Mouse (Mus musculus) liver, embryonic 14.5 days (tissue): ENCODE results near the gene S100pbp. TPM values are rescaled to one million over a fixed set of nuclear protein-coding genes. Genes with fewer than 3 reads are reported as not detected.
A peak's percentile ranks its signal among the peaks of the same experiment; 100 is the strongest.
"Not testable (repeated sequence)": the region's sequence is repeated elsewhere in the genome, so short reads cannot be mapped to it uniquely, and the experiment has no call there.

Experiments
- ATAC-seq: fragments of 200-750 bp; cut with Nextera tagmentation; 2 replicates; pipeline ENCODE4 v1.8.0; 2017; ENCODE audit warnings: moderate number of reproducible peaks, mild to moderate bottlenecking, moderate library complexity; ENCODE audit not compliant: insufficient read depth
- DNase-seq, 3 experiments: peaks; one replicate each; pipeline ENCODE4 v3.0.0-alpha.2; 2012 to 2013; ENCODE audit warnings: low read depth in 3 of 3, low spot score in 3 of 3
- H3K27ac ChIP-seq: fragments of 300-500 bp; sonication (generic); 2 replicates; pipeline ENCODE4 v1.5.1; 2014; ENCODE audit warnings: moderate library complexity, mild to moderate bottlenecking, control low read depth, inconsistent platforms
- H3K27me3 ChIP-seq: fragments of 300-500 bp; sonication (generic); 2 replicates; pipeline ENCODE4 v1.6.1; 2014; ENCODE audit warnings: mild to moderate bottlenecking, low read length, moderate library complexity; ENCODE audit not compliant: control insufficient read depth, insufficient read depth
- H3K36me3 ChIP-seq: fragments of 300-500 bp; sonication (generic); replicated peaks from 2 replicates; pipeline ENCODE4 v1.6.1; 2014; ENCODE audit warnings: low read depth; ENCODE audit not compliant: control insufficient read depth, insufficient read depth
- H3K4me1 ChIP-seq, 2 experiments: fragments of 200-500 bp in 1 of 2; fragments of 300-500 bp in 1 of 2; sonication (generic) in 1 of 2; replicated peaks; 2 replicates each; pipeline ENCODE4 v1.6.1; 2012 to 2014; ENCODE audit warnings: antibody characterized with exemption in 1 of 2, inconsistent platforms in 1 of 2, low read length in 1 of 2; ENCODE audit not compliant: control insufficient read depth in 2 of 2, insufficient read depth in 2 of 2
- H3K4me2 ChIP-seq: fragments of 300-500 bp; sonication (generic); 2 replicates; pipeline ENCODE4 v1.6.1; 2014; ENCODE audit warnings: low read depth, mild to moderate bottlenecking, control low read depth, moderate library complexity
- H3K4me3 ChIP-seq, 2 experiments: fragments of 200-500 bp in 1 of 2; fragments of 300-500 bp in 1 of 2; sonication (generic) in 1 of 2; 2 replicates each; pipeline ENCODE4 v1.5.1; 2012 to 2014; ENCODE audit warnings: low read depth in 2 of 2, low read length in 2 of 2, mild to moderate bottlenecking in 2 of 2, control low read depth in 1 of 2, inconsistent platforms in 1 of 2, moderate library complexity in 1 of 2; ENCODE audit not compliant: insufficient read depth in 1 of 2
- H3K9ac ChIP-seq: fragments of 300-500 bp; sonication (generic); replicated peaks from 2 replicates; pipeline ENCODE4 v1.6.1; 2014; ENCODE audit warnings: mild to moderate bottlenecking, control low read depth, moderate library complexity
- H3K9me3 ChIP-seq: fragments of 300-500 bp; sonication (generic); 2 replicates; pipeline ENCODE4 v1.6.1; 2016; ENCODE audit warnings: low read length, mixed read lengths; ENCODE audit not compliant: control insufficient read depth
- CTCF ChIP-seq: IDR thresholded peaks from 2 replicates; pipeline ENCODE4 v1.5.1; 2016; ENCODE audit warnings: antibody characterized with exemption, low read depth, control low read depth
- EP300 ChIP-seq: IDR thresholded peaks from 2 replicates; pipeline ENCODE4 v1.6.1; 2016; ENCODE audit warnings: antibody characterized with exemption, low read depth
- WGBS: fragments of 180-500 bp; shearing (Covaris S2); extraction: QIAGEN DNeasy Blood & Tissue Kit; methylation state at CpG from one replicate; pipeline ENCODE4 v1.1.7; 2014; ENCODE audit not compliant: insufficient replicate concordance; 5-methylcytosine and 5-hydroxymethylcytosine counted together
- polyA plus RNA-seq, 2 experiments: library from polyadenylated mRNA; depleted of rRNA in 1 of 2; stranded (reverse) in 1 of 2; unstranded in 1 of 2; fragments of >200 nt; fragmentation: Nextera tagmentation in 1 of 2; extraction: Ambion mirVana in 1 of 2; gene quantifications; 2 replicates each; pipeline versions ENCODE4 v1.2.1 to v1.2.3; 2012 to 2014

Gene S100pbp
- polyA plus RNA-seq, 2 experiments: 4.8 to 12.5 TPM

DNA sequence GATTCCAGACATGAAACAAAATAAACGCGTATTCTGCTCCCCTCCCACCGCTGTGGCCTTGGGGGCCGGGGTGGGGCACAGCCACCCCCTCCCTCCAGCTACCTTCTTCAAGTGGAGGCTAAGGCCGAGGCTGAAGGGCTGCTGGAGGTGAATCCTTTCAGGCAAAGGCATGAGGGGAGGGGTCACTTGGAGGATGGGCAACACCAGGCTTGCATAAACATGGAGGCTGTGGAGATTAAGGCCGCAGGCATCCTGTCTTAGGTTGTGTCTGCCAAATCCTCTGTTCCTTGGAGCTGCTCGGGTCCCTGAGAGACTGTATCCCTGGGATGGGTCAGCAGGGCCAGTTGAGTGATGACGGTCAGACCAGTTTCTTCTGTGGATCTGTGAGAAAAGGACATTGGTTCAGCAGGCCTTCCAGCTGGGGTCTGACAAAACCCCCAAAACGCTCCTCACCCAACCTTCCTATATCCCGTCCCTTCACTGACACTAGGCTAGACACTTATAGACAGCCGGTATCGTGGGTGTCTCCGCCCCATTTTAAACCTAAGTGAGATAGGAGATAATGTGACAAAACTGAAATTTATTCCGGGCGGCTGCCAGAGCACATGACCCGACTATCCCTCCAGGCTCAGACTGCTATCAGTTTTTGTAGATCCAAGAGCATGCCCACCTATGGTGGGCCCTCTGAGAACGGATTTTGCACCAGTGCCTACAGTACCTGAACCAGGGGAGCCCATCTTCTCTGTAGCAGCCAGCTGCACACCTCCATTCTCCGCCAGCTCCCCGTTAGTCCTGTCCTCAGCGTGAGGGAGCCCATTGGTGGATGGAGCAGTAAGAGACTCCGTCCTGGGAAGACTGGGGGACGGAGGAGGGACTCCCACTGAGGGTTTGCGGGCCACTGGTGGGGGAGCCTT lies 31.8 kb upstream of the S100pbp start:
- no peak for DNase-seq
- Histone ChIP-seq H3K4me3 (no peak overlapping the region), H3K27me3 (peaks cover 47% of the 10 kb centered on the region), H3K9ac (no peak overlapping the region), H3K9me3 (no peaks in the 10 kb centered on the region), H3K36me3 (peaks cover 40% of the 10 kb centered on the region), H3K4me1 (no peaks in the 10 kb centered on the region), H3K27ac (no peak overlapping the region), H3K4me2 (no peak overlapping the region)
- TF ChIP-seq EP300: no peak
- no peak for TF ChIP-seq CTCF
- no peak for ATAC-seq
- 60% methylated on average over 23 of the region's 23 CpGs for WGBS

DNA sequence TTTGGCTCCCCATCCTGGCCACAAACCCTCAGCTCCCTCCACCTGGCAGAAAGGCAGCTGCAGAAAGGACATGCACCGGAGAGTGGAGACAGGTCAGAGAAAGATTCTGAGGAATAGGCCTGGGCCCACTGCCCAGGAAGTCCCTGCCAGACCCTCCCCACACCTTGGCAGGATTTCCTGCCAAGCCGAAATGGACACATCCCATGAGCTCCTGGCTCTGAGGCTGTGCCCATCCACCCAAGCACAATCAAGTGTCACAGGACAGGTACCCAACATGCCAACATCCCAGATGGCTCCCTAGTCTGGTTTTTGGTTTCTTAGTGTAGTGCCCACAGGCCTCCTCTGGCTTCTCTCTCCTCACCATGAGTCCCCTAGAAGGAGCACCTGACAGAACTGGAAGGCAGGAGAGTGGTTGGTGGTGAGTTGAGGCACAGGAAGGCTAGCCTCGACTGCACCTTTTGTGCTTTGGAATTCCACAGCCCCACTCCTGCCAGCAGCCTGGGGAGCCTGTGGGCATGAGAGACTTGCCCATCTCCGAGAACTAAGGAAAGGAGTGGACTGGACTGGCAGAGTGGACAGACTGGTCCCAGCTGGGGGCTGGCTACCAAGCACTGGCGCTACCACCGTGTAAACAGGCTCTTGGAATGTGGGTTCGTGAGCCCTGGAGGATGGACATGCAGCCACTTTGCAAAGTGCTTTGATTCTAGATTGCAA lies 31.0 kb upstream of the S100pbp start:
- H3K9me3 ChIP-seq: no peaks in the 10 kb centered on the region
- WGBS: 75% methylated on average over 7 of the region's 7 CpGs
- H3K27ac ChIP-seq: no peak overlapping the region

DNA sequence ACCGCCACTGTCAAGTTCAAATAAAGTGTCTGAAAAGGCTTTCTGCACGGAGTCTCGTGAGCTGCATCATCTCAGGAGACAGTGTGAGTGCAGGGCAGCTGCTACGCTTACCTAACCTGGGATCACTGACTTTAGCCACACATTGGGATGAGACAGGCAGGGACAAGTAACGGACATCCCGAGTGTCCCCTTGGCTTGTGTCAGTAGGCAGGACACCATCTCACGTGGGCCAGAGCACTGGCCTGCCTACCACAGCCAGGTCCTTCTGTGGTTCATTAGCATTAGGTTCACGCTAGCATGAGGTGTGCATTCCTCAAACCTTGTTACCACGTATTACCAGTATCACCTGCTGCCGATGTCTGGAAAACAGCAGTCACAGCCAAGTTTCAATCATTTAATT lies 29.7 kb upstream of the S100pbp start:
- Histone ChIP-seq H3K27ac (no peak overlapping the region), H3K4me1 (no peaks in the 10 kb centered on the region), H3K27me3 (peaks cover 26% of the 10 kb centered on the region), H3K9ac (no peak overlapping the region), H3K4me2 (no peak overlapping the region), H3K4me3 (no peak overlapping the region), H3K9me3 (no peaks in the 10 kb centered on the region), H3K36me3 (peaks cover 57% of the 10 kb centered on the region)
- WGBS: 83% methylated on average over 10 of the region's 10 CpGs
- ATAC-seq (no peak), DNase-seq (no peak)
- TF ChIP-seq CTCF: no peak
- TF ChIP-seq EP300: no peak

More for the DNA sequence above, 31.0 kb upstream of the S100pbp start:
- ATAC-seq: no peak
- Histone ChIP-seq H3K27me3 (peaks cover 39% of the 10 kb centered on the region), H3K9ac (no peak overlapping the region), H3K4me1 (no peaks in the 10 kb centered on the region), H3K36me3 (peaks cover 44% of the 10 kb centered on the region), H3K4me3 (no peak overlapping the region), H3K4me2 (no peak overlapping the region)
- TF ChIP-seq EP300: no peak
- no peak for TF ChIP-seq CTCF
- DNase-seq: no peak

DNA sequence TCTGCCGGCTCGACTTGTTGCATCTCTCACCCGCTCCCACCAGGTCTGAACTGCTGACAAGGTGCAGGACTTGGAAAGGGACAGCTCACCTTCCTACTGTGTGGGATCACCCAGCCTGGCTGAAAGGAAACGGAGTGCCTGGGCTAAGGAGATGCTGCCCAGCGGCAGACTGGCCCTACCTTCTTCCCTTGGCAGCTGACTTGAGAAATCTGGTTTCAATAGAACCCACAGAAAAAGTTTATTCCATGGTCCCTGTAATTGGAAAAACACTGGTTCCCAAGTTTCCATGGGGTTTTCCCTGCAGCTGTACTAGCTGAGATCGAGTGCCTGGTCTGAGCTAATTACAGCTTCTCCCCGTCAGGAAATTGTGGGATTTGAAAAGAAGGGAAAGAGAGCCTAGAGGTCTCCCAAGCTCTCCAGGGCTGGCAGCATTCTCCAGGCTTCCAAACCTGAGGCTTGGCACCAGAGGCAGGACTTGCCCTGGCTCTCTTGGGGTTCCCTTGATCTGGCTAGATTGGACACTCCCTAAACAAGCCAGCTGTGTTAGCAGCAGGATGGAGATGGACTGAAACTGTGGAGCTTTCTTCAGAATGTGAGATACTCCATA lies 29.1 kb upstream of the S100pbp start:
- no peak overlapping the region for H3K4me2 ChIP-seq
- no peak overlapping the region for H3K9ac ChIP-seq
- peaks cover 63% of the 10 kb centered on the region for H3K36me3 ChIP-seq
- no peaks in the 10 kb centered on the region for H3K9me3 ChIP-seq
- 78% methylated on average over 7 of the region's 7 CpGs for WGBS
- TF ChIP-seq EP300 (no peak), CTCF (no peak)
- H3K4me3 ChIP-seq: no peak overlapping the region
- no peak overlapping the region for H3K27ac ChIP-seq
- H3K27me3 ChIP-seq: peaks cover 21% of the 10 kb centered on the region
- DNase-seq (no peak), ATAC-seq (no peak)
- H3K4me1 ChIP-seq: no peaks in the 10 kb centered on the region

DNA sequence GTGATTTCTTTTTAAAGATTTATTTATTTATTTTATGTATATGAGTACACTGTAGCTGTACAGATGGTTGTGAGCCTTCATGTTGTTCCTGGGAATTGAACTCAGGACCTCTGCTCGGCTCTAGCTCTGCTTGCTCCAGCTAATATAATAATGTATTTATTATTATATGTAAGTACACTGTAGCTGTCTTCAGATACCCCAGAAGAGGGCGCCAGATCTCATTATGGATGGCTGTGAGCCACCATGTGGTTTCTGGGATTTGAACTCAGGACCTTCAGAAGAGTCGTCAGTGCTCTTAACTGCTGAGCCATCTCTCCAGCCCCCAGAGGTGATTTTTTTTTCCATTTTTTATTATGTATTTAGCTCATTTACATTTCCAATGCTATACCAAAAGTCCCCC lies 23.0 kb upstream of the S100pbp start:
- H3K4me2 ChIP-seq, DNase-seq, ATAC-seq, H3K9me3 ChIP-seq, H3K27me3 ChIP-seq, H3K4me1 ChIP-seq, H3K9ac ChIP-seq, H3K4me3 ChIP-seq, H3K27ac ChIP-seq: not testable (repeated sequence)
- 61% methylated on average over 3 of the region's 3 CpGs for WGBS
- TF ChIP-seq CTCF: peak; percentile 45
- peaks cover 85% of the 10 kb centered on the region for H3K36me3 ChIP-seq
